Mouse (Mus musculus) heart, postnatal 4 days (tissue): ENCODE measurements around the gene Etv5. TPM values are rescaled to one million over a fixed set of nuclear protein-coding genes. Genes with fewer than 3 reads are reported as not detected.

ENCODE experiments used
- DNase-seq: peaks from one replicate; pipeline ENCODE4 v3.0.0; 2021
- total RNA-seq, 2 experiments: library from RNA; stranded (reverse); gene quantifications; 2 replicates each; pipeline ENCODE4 v1.2.3; 2021

The Etv5 gene
- 10 to 100 TPM; 11.6 to 14.5 TPM for total RNA-seq

- peak; percentile 99 for DNase-seq
Measured at GRCm38 (mm10) chr16:22439499-22440177, at the start of gene Etv5. Etv5 (minus strand) TSS chr16:22439719.

- DNase-seq = no peak
Measured at GRCm38 (mm10) chr16:22483900-22484299, 44.4 kb upstream of the Etv5 start.

GRCm38 (mm10) chr16:22479322-22479721, 39.8 kb upstream of the Etv5 start:
- no peak for DNase-seq

DNA sequence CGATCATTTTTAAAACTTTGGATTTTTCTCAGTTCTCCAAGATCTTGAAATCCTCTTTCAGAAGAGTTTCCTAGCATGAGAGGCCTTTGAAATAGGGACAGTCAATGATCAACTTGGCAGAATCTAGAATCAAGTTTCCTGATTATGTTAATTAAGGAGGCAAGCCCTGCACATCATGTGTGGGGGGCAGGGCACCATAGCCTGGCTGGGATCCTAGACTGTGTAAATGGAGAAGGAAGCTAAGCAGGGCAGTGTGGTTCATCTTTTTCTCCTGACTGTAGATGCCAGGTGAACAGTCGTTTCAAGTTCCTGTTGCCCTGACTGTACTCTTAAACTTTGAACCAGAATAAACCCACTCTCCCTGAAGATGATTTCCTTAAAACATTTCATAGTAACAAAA, 32.2 kb upstream of the Etv5 start:
- no peak for DNase-seq

- DNase-seq = no peak
Measured at GRCm38 (mm10) chr16:22469385-22469784, 29.9 kb upstream of the Etv5 start.

GRCm38 (mm10) chr16:22467111-22467510, 27.6 kb upstream of the Etv5 start:
- no peak for DNase-seq

- DNase-seq = no peak
Measured at GRCm38 (mm10) chr16:22466381-22466780, 26.9 kb upstream of the Etv5 start.

- no peak for DNase-seq
Measured at GRCm38 (mm10) chr16:22462220-22462619, 22.7 kb upstream of the Etv5 start.

DNA sequence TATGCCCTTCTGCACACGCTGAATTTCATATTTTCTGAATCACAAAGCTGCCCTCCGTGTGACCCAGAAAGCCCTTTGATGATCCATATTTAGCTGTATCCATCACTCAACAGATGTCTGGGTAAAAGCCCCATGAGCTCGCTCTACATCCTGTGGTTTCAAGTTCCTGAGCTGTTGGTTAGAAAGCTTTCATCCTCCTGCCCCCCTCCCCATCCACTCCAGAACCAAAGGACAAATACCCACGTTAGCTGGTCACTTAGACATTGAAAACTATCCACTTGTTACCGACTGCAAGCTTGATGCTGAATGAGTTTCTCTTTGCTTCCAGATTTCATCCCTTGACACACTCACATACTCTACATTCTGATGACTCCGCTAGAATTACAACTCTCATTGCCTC, 22.2 kb upstream of the Etv5 start:
- DNase-seq = no peak

DNA sequence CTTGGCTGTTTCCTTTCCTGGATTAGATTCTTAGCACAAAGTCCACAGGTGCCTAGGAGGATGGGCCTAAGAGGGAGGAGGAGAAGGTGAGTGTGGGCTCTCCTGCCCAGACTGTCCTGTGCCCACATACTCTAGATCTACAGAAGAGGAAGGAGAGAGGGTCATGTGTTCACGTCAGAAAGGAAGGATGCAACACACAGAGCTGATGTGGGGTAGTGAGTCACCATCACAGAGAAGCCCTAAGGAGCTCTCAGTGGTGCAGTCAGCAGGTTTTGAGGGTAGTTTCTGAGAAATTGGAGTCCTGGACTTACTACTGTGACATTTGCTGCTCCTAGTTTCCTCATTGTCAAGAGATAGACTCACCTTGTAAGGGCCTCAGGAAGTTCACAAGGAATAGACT, 21.4 kb upstream of the Etv5 start:
- DNase-seq = no peak

DNA sequence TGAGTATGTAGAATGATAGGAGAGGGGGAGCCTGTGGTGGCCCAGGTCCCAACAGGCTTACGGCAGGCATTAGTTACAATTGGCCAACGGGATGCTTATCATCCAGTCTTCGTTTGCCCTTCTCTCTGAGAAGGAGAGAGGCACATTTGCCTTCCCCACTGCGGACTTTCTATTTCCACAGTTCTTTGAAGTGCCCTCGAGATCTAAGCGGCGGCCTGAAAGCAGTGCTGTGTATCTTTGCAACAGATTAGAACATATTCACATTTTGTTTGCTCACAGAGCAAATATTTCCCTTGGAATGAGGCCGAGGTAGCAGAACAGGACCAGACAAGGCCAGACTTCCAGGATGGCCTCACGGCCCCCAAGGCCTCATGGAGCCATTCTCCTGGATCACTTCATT, 12.6 kb upstream of the Etv5 start:
- no peak for DNase-seq

GRCm38 (mm10) chr16:22448093-22448492, 8.6 kb upstream of the Etv5 start:
- peak; percentile 21 for DNase-seq

- DNase-seq = no peak
Measured at GRCm38 (mm10) chr16:22444786-22445185, 5.3 kb upstream of the Etv5 start.

GRCm38 (mm10) chr16:22442202-22442601, 2.7 kb upstream of the Etv5 start:
- DNase-seq = no peak

DNA sequence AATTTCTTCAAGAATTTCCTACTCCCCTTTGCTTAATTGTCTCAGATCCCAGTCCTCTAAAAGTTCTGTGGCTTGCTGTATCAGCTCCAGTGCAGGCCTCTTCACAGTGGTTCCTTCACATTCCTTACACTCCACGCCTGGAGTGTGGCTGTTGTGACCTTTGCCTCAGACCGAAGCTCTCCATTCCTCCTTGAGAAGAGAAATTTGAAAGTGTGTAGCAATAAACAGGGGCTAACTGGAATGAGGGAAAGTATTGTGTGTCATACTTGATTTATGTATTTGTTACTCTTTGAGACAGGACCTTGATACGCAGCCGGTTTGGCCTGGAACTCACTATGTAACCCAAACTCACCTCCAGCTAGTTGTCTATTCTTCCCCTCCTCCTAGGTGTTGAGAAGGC, 1.8 kb upstream of the Etv5 start:
- no peak for DNase-seq

DNA sequence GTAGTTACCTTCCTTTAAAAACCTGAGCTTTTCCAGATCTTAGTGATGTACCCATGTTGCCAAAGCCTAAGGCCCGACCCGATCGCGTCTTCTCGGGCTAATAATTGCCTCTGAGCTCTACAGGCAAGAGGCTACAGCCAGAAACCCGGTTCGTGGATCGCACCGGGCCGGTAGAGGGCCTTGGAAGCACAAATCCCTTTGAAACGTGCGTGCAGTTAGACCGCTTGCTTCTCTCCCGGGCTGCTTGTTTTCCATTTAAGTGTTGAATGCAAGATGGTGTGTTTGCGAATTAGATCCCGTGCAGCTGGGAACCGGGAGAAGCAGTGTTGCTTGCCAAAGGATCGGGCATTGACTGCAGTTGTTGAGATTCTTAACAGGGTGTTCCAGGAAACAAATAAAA, 750 bp upstream of the Etv5 start:
- DNase-seq = peak; percentile 70

GRCm38 (mm10) chr16:22438441-22439373, 812 bp downstream of the Etv5 start:
- DNase-seq = peak; percentile 78

DNA sequence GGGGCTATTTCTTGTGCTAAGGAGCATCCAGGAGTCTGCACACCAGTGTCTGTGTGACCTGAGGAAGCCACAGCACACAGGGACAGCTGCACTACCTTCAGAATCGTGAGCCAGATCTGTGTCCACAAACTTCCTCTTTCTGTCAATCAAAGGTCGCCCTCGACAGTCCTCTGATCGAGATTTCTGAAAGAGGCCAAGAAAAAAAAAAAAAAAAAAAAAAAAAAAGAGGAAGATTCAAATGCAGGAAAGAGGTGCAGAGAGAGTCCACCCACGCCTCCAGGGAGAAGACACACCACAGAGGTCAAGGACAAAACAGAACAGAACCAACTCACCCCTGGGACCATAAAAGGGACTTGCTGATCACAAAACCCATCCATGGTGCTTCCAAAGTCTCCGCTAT, 3.4 kb downstream of the Etv5 start:
- DNase-seq = no peak

GRCm38 (mm10) chr16:22434530-22434929, 5.0 kb downstream of the Etv5 start:
- no peak for DNase-seq

DNA sequence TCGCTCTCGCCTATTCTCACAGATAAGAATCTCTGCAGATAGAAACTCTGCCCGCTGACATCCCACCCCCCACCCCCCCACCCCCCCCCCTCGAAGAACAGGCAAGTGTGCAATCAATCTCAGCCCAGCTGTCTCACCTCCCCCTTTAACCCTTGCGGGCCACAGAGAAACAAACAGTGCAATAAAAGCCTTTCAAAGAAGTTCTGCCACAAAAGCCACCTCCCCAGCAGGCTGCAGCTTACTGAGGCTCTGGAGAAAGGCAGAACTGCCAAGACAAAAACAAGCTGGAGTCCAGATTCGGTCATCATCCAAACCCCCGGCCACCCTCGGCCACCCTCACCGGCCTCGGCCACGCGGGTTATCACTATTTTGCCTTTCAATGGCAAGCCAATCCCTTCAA, 5.6 kb downstream of the Etv5 start:
- no peak for DNase-seq

- no peak for DNase-seq
Measured at GRCm38 (mm10) chr16:22431773-22432172, 7.7 kb downstream of the Etv5 start.

GRCm38 (mm10) chr16:22431335-22431734, 8.2 kb downstream of the Etv5 start:
- no peak for DNase-seq

DNA sequence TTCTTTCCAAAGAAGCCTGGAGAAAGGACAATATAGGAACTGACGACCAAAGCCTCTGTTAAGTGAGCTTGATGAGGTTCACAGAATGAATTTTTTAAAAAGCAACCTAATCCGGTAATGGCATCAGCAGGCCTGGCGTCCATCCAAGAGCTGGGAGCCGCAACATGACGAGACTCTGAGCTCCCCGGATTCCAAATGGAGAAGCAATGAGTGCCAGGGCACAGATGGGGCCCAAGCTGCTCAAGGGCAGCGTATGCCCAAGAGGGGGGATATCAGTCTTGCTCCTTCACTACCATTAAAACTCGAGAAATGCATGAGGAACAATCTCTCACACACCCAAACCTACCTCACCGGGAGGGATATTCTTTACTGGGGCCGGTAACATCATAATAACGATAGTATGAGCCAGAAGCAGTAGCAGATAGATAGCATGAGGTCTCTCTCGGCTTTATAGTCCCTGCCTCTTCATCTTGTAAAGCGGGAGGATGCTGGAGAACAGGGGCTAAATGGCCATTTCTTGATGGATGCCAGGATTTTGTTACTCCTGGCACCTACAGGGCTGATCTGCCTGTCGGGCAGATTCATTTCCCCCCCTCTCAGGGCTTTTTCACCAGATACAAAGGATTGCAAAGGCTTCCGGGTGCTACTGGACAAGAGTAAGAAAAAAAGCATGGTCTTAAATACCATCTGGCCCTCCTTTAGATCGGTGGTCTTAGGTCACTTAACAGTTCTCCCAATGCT, 9.1 kb downstream of the Etv5 start:
- DNase-seq = peak; percentile 24
